Mouse (Mus musculus) forebrain, embryonic 13.5 days (tissue): ENCODE measurements around the gene Lrrc7. TPM values are rescaled to one million over a fixed set of nuclear protein-coding genes. Genes with fewer than 3 reads are reported as not detected.

Experiments
- ATAC-seq: fragments of 200-750 bp; cut with Nextera tagmentation; 2 replicates; pipeline ENCODE4 v1.8.0; 2017
- H3K27ac ChIP-seq: fragments of 300-500 bp; sonication (generic); 2 replicates; pipeline ENCODE4 v1.5.1; 2015; ENCODE audit warnings: inconsistent platforms, mild to moderate bottlenecking, moderate library complexity
- H3K27me3 ChIP-seq: fragments of 300-500 bp; sonication (generic); 2 replicates; pipeline ENCODE4 v1.6.1; 2015; ENCODE audit warnings: mild to moderate bottlenecking, inconsistent platforms
- H3K36me3 ChIP-seq: fragments of 300-500 bp; sonication (generic); 2 replicates; pipeline ENCODE4 v1.6.1; 2015; ENCODE audit warnings: mild to moderate bottlenecking, inconsistent platforms; ENCODE audit not compliant: poor library complexity, severe bottlenecking
- H3K4me1 ChIP-seq: fragments of 300-500 bp; sonication (generic); 2 replicates; pipeline ENCODE4 v1.6.1; 2015; ENCODE audit warnings: inconsistent platforms
- H3K4me2 ChIP-seq: fragments of 300-500 bp; sonication (generic); 2 replicates; pipeline ENCODE4 v1.6.1; 2015; ENCODE audit warnings: inconsistent platforms, mild to moderate bottlenecking, moderate library complexity
- H3K4me3 ChIP-seq: fragments of 300-500 bp; sonication (generic); 2 replicates; pipeline ENCODE4 v1.5.1; 2015; ENCODE audit warnings: mild to moderate bottlenecking, inconsistent platforms
- H3K9ac ChIP-seq: fragments of 300-500 bp; sonication (generic); 2 replicates; pipeline ENCODE4 v1.6.1; 2015; ENCODE audit warnings: mild to moderate bottlenecking, inconsistent platforms
- H3K9me3 ChIP-seq: fragments of 300-500 bp; sonication (generic); replicated peaks from 2 replicates; pipeline ENCODE4 v1.6.1; 2016; ENCODE audit warnings: inconsistent platforms
- WGBS: fragments of 180-500 bp; shearing (Covaris S2); methylation state at CpG from one replicate; pipeline ENCODE4 v1.1.7; 2015; 5-methylcytosine and 5-hydroxymethylcytosine counted together
- polyA plus RNA-seq: library from polyadenylated mRNA; unstranded; fragments of >200 nt; fragmentation: Nextera tagmentation; extraction: Ambion mirVana; gene quantifications from 2 replicates; pipeline ENCODE4 v1.2.1, GENCODE M21; 2015

Gene Lrrc7
- polyA plus RNA-seq, 1 experiment from 2014 or later = 9.6 TPM

DNA sequence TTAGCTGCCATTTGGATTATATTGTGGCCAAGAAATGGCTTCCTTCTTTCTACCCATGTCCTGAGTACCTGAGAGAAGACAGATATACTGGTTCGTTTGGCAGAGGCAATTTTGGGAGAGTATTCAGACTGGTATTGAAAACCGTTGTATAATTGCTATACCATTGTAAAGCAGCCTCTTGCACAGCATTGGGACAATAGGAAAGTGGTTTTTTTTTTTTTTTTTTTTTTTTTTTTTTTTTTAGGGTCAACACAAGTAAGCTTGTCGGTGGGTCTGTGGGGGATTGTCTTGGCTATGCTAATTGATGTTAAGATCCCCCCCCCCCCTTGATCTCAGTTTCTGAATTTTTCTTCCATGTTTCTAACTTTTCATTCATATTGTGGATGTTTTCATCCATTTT lies 523.9 kb downstream of the Lrrc7 start:
- Histone ChIP-seq H3K9ac (no peak overlapping the region), H3K4me1 (peaks cover 25% of the 10 kb centered on the region), H3K4me3 (peak overlapping the region; percentile 12; the same call in 1 of the 2 replicates), H3K9me3 (no peaks in the 10 kb centered on the region), H3K27me3 (no peaks in the 10 kb centered on the region), H3K27ac (no peak overlapping the region), H3K4me2 (0 out of 2 replicates have a peak overlapping the region, but pooled peaks have one; percentile 44), H3K36me3 (no peaks in the 10 kb centered on the region)
- 76% methylated on average over 3 of the region's 3 CpGs for WGBS
- no peak for ATAC-seq

DNA sequence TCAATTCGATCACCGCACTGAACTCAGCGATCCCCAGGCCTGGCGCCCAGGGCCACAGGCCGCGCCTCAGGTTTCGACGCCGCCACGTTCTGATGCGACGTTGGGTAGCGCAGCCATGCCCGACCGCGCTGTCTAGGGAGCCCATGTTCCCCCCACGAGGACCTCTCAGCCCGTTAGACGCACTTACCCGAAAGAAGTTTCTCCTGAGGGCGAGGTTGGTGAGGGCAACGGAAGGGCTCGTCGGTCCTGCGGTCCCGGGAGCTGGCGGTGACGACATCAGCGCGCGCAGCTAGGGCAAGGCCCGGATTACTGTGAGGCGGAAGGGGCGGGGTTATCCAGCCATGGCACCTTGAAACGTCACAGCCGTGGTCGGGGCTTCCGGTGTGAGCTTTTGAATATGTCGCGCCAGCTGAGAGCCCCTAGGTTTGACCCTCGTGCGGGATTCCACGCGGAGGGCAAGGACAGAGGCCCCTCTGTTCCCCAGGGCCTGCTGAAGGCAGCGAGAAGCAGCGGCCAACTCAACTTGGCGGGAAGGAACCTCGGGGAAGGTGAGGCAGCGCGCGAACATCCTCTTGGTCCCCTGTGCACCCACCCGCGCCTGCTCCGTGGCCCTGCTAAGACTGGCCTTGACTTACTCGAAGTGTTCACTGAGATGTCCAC lies 525.6 kb downstream of the Lrrc7 start, which contains the start of the genes Srsf11 and Lrrc40:
Gene Srsf11 (minus strand): TSS at position 311 of the 660 bp plus-strand sequence.
Gene Lrrc40 (plus strand): TSS at position 334 of the 660 bp plus-strand sequence.
- no peaks in the 10 kb centered on the region for H3K36me3 ChIP-seq
- no peaks in the 10 kb centered on the region for H3K27me3 ChIP-seq
- H3K9ac ChIP-seq = peak within 1 kb of the TSS; percentile 86
- peak; percentile 97 for ATAC-seq
- WGBS = under 1% methylated on average over 55 of the region's 55 CpGs
- peaks cover 32% of the 10 kb centered on the region for H3K4me1 ChIP-seq
- no peaks in the 10 kb centered on the region for H3K9me3 ChIP-seq
- H3K27ac ChIP-seq = peak within 1 kb of the TSS; percentile 73
- H3K4me2 ChIP-seq = peak within 1 kb of the TSS; percentile 73
- H3K4me3 ChIP-seq = peak within 1 kb of the TSS; percentile 66

DNA sequence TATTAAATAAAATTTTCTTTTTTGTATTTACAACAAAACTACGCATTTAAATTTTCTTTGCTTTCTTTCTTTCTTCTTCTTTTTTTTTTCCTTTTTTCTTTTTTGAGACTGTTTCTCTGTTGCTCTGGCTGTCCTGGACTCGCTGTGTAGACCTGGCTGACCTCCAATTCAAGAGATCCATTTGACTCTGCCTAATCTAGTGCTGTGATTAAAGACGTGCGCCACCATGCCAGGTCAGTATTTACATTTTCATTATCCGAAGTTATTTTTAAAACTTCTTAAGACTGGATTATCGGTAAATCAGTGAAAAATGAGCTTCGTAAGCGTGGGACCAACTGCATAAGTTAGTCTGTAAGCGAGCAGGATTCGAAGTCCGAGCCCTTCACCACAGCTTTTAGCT lies 526.2 kb downstream of the Lrrc7 start:
- 5% methylated on average over 11 of the region's 11 CpGs for WGBS
- H3K36me3 ChIP-seq = no peaks in the 10 kb centered on the region
- H3K4me3 ChIP-seq = peak overlapping the region; percentile 66
- H3K27ac ChIP-seq = peak overlapping the region; percentile 73
- no peaks in the 10 kb centered on the region for H3K9me3 ChIP-seq
- H3K9ac ChIP-seq = peak overlapping the region; percentile 86
- H3K27me3 ChIP-seq = no peaks in the 10 kb centered on the region
- peaks cover 32% of the 10 kb centered on the region for H3K4me1 ChIP-seq
- ATAC-seq = no peak
- peak overlapping the region; percentile 73 for H3K4me2 ChIP-seq
